Comparison of ENCODE assay signal across 25 mouse cellular contexts in genomic region chr5:87455519-87455918, GRCm38 (mm10). TPM values are rescaled to one million over a fixed set of nuclear protein-coding genes. Genes with fewer than 3 reads are reported as not detected.
"Had no signal": no experiment of that assay in that cellular context is flagged by ENCODE, and none has a peak within 500 bp of the region (broad histone marks: within the 10 kb centered on the region; RNA-seq: fewer than 3 reads in every experiment).

No protein-coding gene starts in this region.

- H3K4me3 ChIP-seq: neural tube, embryonic 13.5 days; neural tube, embryonic 15.5 days; stomach, embryonic 15.5 days had no signal

- H3K9ac ChIP-seq: neural tube, embryonic 13.5 days; neural tube, embryonic 15.5 days; stomach, embryonic 15.5 days had no signal

- H3K36me3 ChIP-seq: neural tube, embryonic 13.5 days; neural tube, embryonic 15.5 days; stomach, embryonic 15.5 days had no signal

- H3K4me2 ChIP-seq: neural tube, embryonic 13.5 days; neural tube, embryonic 15.5 days; stomach, embryonic 15.5 days had no signal

- H3K27me3 ChIP-seq: neural tube, embryonic 13.5 days; neural tube, embryonic 15.5 days; stomach, embryonic 15.5 days had no signal

- DNase-seq: retina, postnatal 1 day; right cerebral cortex, adult 18-20 months; right cerebral cortex, postnatal 14 days; right cerebral cortex, postnatal 25 days; right cerebral cortex, postnatal 4 days; spleen, adult 18-20 months; thymus, adult 18-20 months; thymus, adult 2 months; thymus, postnatal 14 days; thymus, postnatal 25 days; thymus, postnatal 36 days; thymus, postnatal 4 days had no signal

- H3K9me3 ChIP-seq: neural tube, embryonic 13.5 days; neural tube, embryonic 15.5 days; stomach, embryonic 15.5 days had no signal

- H3K4me1 ChIP-seq: neural tube, embryonic 13.5 days; neural tube, embryonic 15.5 days; stomach, embryonic 15.5 days had no signal

- H3K27ac ChIP-seq: neural tube, embryonic 13.5 days; neural tube, embryonic 15.5 days; stomach, embryonic 15.5 days; stomach, postnatal 0 days had no signal

RNA-seq across cellular contexts. Expression of gene Ugt2a2, which starts 26.5 kb away (rescaled TPM):
- total RNA-seq: neutrophil, adult 5-6 weeks had no signal
- polyA plus RNA-seq: neural tube, embryonic 13.5 days; neural tube, embryonic 14.5 days; neural tube, embryonic 15.5 days; small intestine, adult 2 months; spleen, adult 2 months; stomach, embryonic 14.5 days; stomach, embryonic 15.5 days; stomach, embryonic 16.5 days; stomach, postnatal 0 days; testis, adult 2 months; thymus, adult 2 months; thymus, postnatal 0 days had no signal

RNA-seq across cellular contexts. Expression of gene Gm43638, which starts 31.1 kb away (rescaled TPM):
- total RNA-seq: neutrophil, adult 5-6 weeks had no signal
- polyA plus RNA-seq: neural tube, embryonic 13.5 days; neural tube, embryonic 14.5 days; neural tube, embryonic 15.5 days; small intestine, adult 2 months; spleen, adult 2 months; stomach, embryonic 14.5 days; stomach, embryonic 15.5 days; stomach, embryonic 16.5 days; stomach, postnatal 0 days; testis, adult 2 months; thymus, adult 2 months; thymus, postnatal 0 days; urinary bladder, adult 2 months had no signal

RNA-seq across cellular contexts. Expression of gene Ugt2b38, which starts 31.5 kb away (rescaled TPM):
- total RNA-seq: neutrophil, adult 5-6 weeks had no signal
- polyA plus RNA-seq: neural tube, embryonic 13.5 days; neural tube, embryonic 14.5 days; neural tube, embryonic 15.5 days; small intestine, adult 2 months; spleen, adult 2 months; stomach, embryonic 14.5 days; stomach, embryonic 15.5 days; stomach, embryonic 16.5 days; stomach, postnatal 0 days; testis, adult 2 months; thymus, adult 2 months; thymus, postnatal 0 days; urinary bladder, adult 2 months had no signal

RNA-seq across cellular contexts. Expression of gene Ugt2a1, which starts 35.2 kb away (rescaled TPM):
- total RNA-seq: neutrophil, adult 5-6 weeks had no signal
- polyA plus RNA-seq: neural tube, embryonic 13.5 days; neural tube, embryonic 14.5 days; neural tube, embryonic 15.5 days; small intestine, adult 2 months; spleen, adult 2 months; stomach, embryonic 14.5 days; stomach, embryonic 15.5 days; stomach, embryonic 16.5 days; stomach, postnatal 0 days; testis, adult 2 months; thymus, adult 2 months; thymus, postnatal 0 days; urinary bladder, adult 2 months had no signal
